Mouse (Mus musculus) liver, embryonic 16.5 days (tissue): ENCODE measurements at regions not wholly inside any gene's neighbourhood (a gene's known extent, or its start where the extent isn't known, plus 50 kb on each side); places are given as distances from the start of the nearest gene placed in this dataset.

Source experiments
- ATAC-seq: fragments of 200-750 bp; cut with Nextera tagmentation; 2 replicates; pipeline ENCODE4 v1.8.0; 2017; ENCODE audit warnings: low read depth, mild to moderate bottlenecking, moderate number of reproducible peaks, moderate library complexity
- H3K27ac ChIP-seq: fragments of 300-500 bp; sonication (generic); 2 replicates; pipeline ENCODE4 v1.5.1; 2014; ENCODE audit warnings: mild to moderate bottlenecking, low read length
- H3K27me3 ChIP-seq: fragments of 300-500 bp; sonication (generic); 2 replicates; pipeline ENCODE4 v1.6.1; 2014; ENCODE audit warnings: low read depth, low read length, mixed read lengths; ENCODE audit not compliant: control insufficient read depth, insufficient read depth
- H3K36me3 ChIP-seq: fragments of 300-500 bp; sonication (generic); 2 replicates; pipeline ENCODE4 v1.6.1; 2014; ENCODE audit warnings: mild to moderate bottlenecking; ENCODE audit not compliant: control insufficient read depth, insufficient read depth
- H3K4me1 ChIP-seq: fragments of 300-500 bp; sonication (generic); 2 replicates; pipeline ENCODE4 v1.6.1; 2014; ENCODE audit warnings: low read depth, low read length, mixed read lengths; ENCODE audit not compliant: control insufficient read depth
- H3K4me2 ChIP-seq: fragments of 300-500 bp; sonication (generic); 2 replicates; pipeline ENCODE4 v1.6.1; 2014; ENCODE audit warnings: low read depth, low read length, mixed read lengths
- H3K4me3 ChIP-seq: fragments of 300-500 bp; sonication (generic); 2 replicates; pipeline ENCODE4 v1.5.1; 2014; ENCODE audit warnings: low read depth, mild to moderate bottlenecking, low read length
- H3K9ac ChIP-seq: fragments of 300-500 bp; sonication (generic); 2 replicates; pipeline ENCODE4 v1.6.1; 2014; ENCODE audit warnings: low read depth, low read length
- H3K9me3 ChIP-seq: fragments of 300-500 bp; sonication (generic); replicated peaks from 2 replicates; pipeline ENCODE4 v1.6.1; 2016; ENCODE audit warnings: low read length; ENCODE audit not compliant: control insufficient read depth
- WGBS: fragments of 180-500 bp; shearing (Covaris S2); extraction: QIAGEN DNeasy Blood & Tissue Kit; methylation state at CpG from one replicate; pipeline ENCODE4 v1.1.7; 2014; ENCODE audit not compliant: insufficient replicate concordance; 5-methylcytosine and 5-hydroxymethylcytosine counted together

- Histone ChIP-seq H3K4me2 (no peak overlapping the region), H3K4me1 (no peaks in the 10 kb centered on the region), H3K9me3 (no peaks in the 10 kb centered on the region), H3K27ac (no peak overlapping the region), H3K4me3 (no peak overlapping the region), H3K27me3 (peaks cover 26% of the 10 kb centered on the region), H3K36me3 (no peaks in the 10 kb centered on the region), H3K9ac (no peak overlapping the region)
- 43% methylated on average over 8 of the region's 8 CpGs for WGBS
- ATAC-seq, result no peak
Observed at GRCm38 (mm10) chr11:84637268-84637667, 111.9 kb upstream of the Lhx1 start.

GRCm38 (mm10) chr11:84634990-84635389 is 109.7 kb upstream of the Lhx1 start:
- peaks cover 12% of the 10 kb centered on the region for H3K27me3 ChIP-seq
- WGBS, result 25% methylated on average over 3 of the region's 4 CpGs
- H3K36me3 ChIP-seq, result no peaks in the 10 kb centered on the region

DNA sequence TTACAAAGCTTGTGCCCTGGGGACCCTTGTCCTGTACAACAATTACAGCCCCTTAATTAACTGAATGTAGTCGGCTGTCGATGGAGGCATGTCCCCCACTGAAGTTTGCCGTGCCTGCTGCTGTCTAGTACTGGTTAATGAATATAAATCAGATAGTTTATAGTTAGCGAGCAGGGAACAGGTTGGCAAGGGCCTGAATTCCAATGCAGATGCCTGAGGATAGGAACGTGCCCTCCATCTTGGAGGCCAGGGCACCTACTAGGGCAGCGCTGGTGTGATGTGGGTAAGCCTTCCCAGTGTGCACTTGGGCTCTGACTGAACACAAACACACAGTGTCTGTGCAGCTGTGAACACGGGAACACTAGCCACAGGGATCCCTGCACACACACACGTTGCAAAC is 108.0 kb upstream of the Lhx1 start:
- WGBS, result 51% methylated on average over 8 of the region's 8 CpGs
- no peak for ATAC-seq

More at GRCm38 (mm10) chr11:84634990-84635389, 109.7 kb upstream of the Lhx1 start:
- Histone ChIP-seq H3K9ac (no peak overlapping the region), H3K4me2 (no peak overlapping the region), H3K27ac (no peak overlapping the region), H3K9me3 (no peaks in the 10 kb centered on the region), H3K4me3 (no peak overlapping the region), H3K4me1 (no peaks in the 10 kb centered on the region)
- no peak for ATAC-seq

GRCm38 (mm10) chr11:84628111-84628510 is 102.8 kb upstream of the Lhx1 start:
- Histone ChIP-seq H3K9ac (no peak overlapping the region), H3K36me3 (no peaks in the 10 kb centered on the region), H3K27me3 (0 out of 2 replicates have a peak, but pooled peaks cover 2% of the 10 kb centered on the region), H3K4me1 (no peaks in the 10 kb centered on the region), H3K9me3 (no peaks in the 10 kb centered on the region), H3K4me3 (no peak overlapping the region), H3K27ac (no peak overlapping the region), H3K4me2 (no peak overlapping the region)
- 52% methylated on average over 2 of the region's 2 CpGs for WGBS
- no peak for ATAC-seq

More for the DNA sequence above, 108.0 kb upstream of the Lhx1 start:
- no peaks in the 10 kb centered on the region for H3K9me3 ChIP-seq
- H3K4me2 ChIP-seq, result no peak overlapping the region
- H3K4me3 ChIP-seq, result no peak overlapping the region
- H3K27ac ChIP-seq, result no peak overlapping the region
- H3K9ac ChIP-seq, result no peak overlapping the region
- H3K27me3 ChIP-seq, result peaks cover 7% of the 10 kb centered on the region
- no peaks in the 10 kb centered on the region for H3K4me1 ChIP-seq
- no peaks in the 10 kb centered on the region for H3K36me3 ChIP-seq

- H3K27ac ChIP-seq, result no peak overlapping the region
- WGBS, result 67% methylated on average over 11 of the region's 11 CpGs
- no peak overlapping the region for H3K4me3 ChIP-seq
- 0 out of 2 replicates have a peak, but pooled peaks cover 2% of the 10 kb centered on the region for H3K27me3 ChIP-seq
- no peaks in the 10 kb centered on the region for H3K9me3 ChIP-seq
- no peaks in the 10 kb centered on the region for H3K4me1 ChIP-seq
- H3K36me3 ChIP-seq, result no peaks in the 10 kb centered on the region
- no peak overlapping the region for H3K9ac ChIP-seq
- no peak overlapping the region for H3K4me2 ChIP-seq
- ATAC-seq, result no peak
Observed at GRCm38 (mm10) chr11:84627685-84628084, 102.3 kb upstream of the Lhx1 start.

DNA sequence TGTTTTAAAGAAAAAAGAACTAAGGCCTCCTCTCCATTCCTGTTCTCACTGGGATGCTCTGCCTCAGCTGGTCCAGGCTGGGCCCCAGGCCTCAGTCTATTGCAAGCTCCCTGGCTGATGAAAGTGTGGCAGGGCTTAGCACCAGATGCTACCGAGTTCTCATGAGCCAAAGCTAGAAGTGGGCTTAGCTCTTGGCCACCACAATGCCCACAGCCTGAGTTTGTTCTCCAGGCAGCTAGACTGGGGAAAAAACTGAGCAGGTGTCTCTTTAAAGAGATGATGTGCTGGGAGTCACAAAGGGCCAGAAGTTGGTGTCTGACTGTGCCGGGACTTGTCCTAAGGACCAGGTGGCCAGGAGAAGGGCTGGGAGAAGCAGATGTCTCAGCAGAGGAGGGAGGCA is 101.9 kb upstream of the Lhx1 start:
- Histone ChIP-seq H3K4me3 (no peak overlapping the region), H3K9ac (no peak overlapping the region), H3K9me3 (no peaks in the 10 kb centered on the region), H3K4me1 (no peaks in the 10 kb centered on the region), H3K4me2 (no peak overlapping the region), H3K27ac (no peak overlapping the region), H3K27me3 (0 out of 2 replicates have a peak, but pooled peaks cover 2% of the 10 kb centered on the region), H3K36me3 (no peaks in the 10 kb centered on the region)
- 58% methylated on average over 2 of the region's 2 CpGs for WGBS
- ATAC-seq, result no peak

DNA sequence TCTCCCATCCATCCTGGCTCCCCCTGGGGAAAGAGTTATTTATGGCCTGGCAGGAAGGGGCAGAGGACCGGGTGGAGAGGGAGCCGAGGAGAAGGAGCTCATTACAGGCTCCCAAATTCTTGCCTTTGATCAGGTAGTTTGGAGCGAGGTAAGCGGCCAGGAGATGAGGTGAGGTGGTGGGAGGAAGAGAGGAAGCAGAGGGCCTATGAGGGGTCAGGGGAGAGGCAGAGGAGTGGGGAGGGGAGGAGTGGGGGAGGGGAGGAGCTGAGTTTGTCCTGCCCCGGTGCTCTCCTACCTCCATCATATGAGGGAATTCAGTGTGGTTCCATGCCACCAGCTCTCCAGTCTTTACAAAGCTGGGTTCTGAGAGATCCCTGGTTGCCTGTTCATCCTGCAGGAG is 98.8 kb upstream of the Lhx1 start:
- no peak for ATAC-seq
- no peak overlapping the region for H3K9ac ChIP-seq
- no peaks in the 10 kb centered on the region for H3K9me3 ChIP-seq
- H3K27me3 ChIP-seq, result no peaks in the 10 kb centered on the region
- 22% methylated on average over 5 of the region's 5 CpGs for WGBS
- no peak overlapping the region for H3K4me3 ChIP-seq
- H3K36me3 ChIP-seq, result no peaks in the 10 kb centered on the region
- H3K4me1 ChIP-seq, result no peaks in the 10 kb centered on the region
- H3K27ac ChIP-seq, result no peak overlapping the region
- no peak overlapping the region for H3K4me2 ChIP-seq

- H3K27ac ChIP-seq, result no peak overlapping the region
- H3K4me2 ChIP-seq, result no peak overlapping the region
- ATAC-seq, result no peak
- H3K4me3 ChIP-seq, result no peak overlapping the region
- H3K36me3 ChIP-seq, result no peaks in the 10 kb centered on the region
- H3K4me1 ChIP-seq, result no peaks in the 10 kb centered on the region
- 51% methylated on average over 4 of the region's 4 CpGs for WGBS
- no peaks in the 10 kb centered on the region for H3K9me3 ChIP-seq
- no peaks in the 10 kb centered on the region for H3K27me3 ChIP-seq
- H3K9ac ChIP-seq, result no peak overlapping the region
Observed at GRCm38 (mm10) chr11:84619713-84620112, 94.4 kb upstream of the Lhx1 start.

GRCm38 (mm10) chr11:84618576-84618975 is 93.2 kb upstream of the Lhx1 start:
- Histone ChIP-seq H3K9me3 (no peaks in the 10 kb centered on the region), H3K27me3 (no peaks in the 10 kb centered on the region), H3K4me1 (no peaks in the 10 kb centered on the region), H3K4me2 (no peak overlapping the region), H3K36me3 (no peaks in the 10 kb centered on the region), H3K27ac (no peak overlapping the region), H3K4me3 (no peak overlapping the region), H3K9ac (no peak overlapping the region)
- no peak for ATAC-seq
- 69% methylated on average over 3 of the region's 3 CpGs for WGBS
